Mouse (Mus musculus) ES-E14 (cell line): ENCODE results near the gene Coq8a.
A peak's percentile ranks its signal among the peaks of the same experiment; 100 is the strongest.

ENCODE experiments used
- CHD2 ChIP-seq: IDR thresholded peaks from 2 replicates; pipeline ENCODE4 v1.6.1; 2014; ENCODE audit warnings: mild to moderate bottlenecking, low read depth, low read length, inconsistent platforms
- HCFC1 ChIP-seq: IDR thresholded peaks from 2 replicates; pipeline ENCODE4 v1.6.1; 2012; ENCODE audit warnings: low read length, inconsistent platforms, borderline replicate concordance; ENCODE audit not compliant: insufficient read depth
- MAFK ChIP-seq: IDR thresholded peaks from 2 replicates; pipeline ENCODE4 v1.6.1; 2014; ENCODE audit warnings: mild to moderate bottlenecking, low read depth, low read length, inconsistent platforms; ENCODE audit not compliant: insufficient read depth
- ZC3H11A ChIP-seq: IDR thresholded peaks from 2 replicates; pipeline ENCODE4 v1.6.1; 2012; ENCODE audit warnings: low read depth, mild to moderate bottlenecking, inconsistent platforms, low read length, borderline replicate concordance
- ZNF384 ChIP-seq: IDR thresholded peaks from 2 replicates; pipeline ENCODE4 v1.6.1; 2012; ENCODE audit warnings: low read depth, low read length, inconsistent platforms

DNA sequence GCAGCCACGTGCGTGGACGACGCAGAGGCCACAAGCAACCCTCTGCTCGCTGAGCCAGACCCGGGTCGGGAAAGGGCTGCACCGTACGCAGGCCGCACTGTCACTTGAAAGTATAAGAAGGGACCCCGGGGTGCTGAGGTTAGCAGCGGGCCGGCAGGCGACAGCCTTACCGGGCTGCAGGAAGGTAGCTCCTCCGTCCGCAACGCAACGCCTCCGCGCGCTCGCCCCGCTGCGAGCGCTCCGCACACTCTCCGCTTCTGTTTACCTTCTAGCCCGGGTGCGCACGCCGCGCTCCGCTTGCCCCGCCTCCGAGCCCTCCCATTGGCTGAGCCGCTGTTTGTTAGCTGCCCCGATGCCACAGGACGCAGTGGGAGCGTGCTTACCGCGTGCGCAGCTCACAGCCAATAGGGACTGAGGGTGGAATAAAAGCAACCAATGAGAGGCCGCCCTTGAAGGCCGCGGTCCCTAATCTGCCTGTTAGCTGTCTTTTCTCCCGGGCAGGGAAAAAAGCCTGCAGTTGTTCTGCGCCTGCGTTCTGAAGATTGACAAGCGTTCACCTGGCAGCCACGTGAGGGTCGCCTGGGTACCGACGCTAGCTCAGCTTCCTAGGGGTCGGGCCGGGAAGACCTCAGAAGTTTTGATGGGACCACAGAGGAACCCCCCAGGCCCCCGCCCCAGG is 3.6 kb downstream of the Coq8a start:
- no peak for TF ChIP-seq ZC3H11A
- TF ChIP-seq MAFK, result no peak
- no peak for TF ChIP-seq ZNF384
- TF ChIP-seq HCFC1, result no peak; the same call in 1 of the 2 replicates
- peak; percentile 88 for TF ChIP-seq CHD2
